Mouse (Mus musculus): Measurements from ENCODE around the gene Gsx1.

GRCm38 (mm10) chr5:147155449-147156133 is 32.9 kb upstream of the Gsx1 start:
- TF ChIP-seq CTCF (IDR thresholded peaks at IDR 0.05; ENCODE audit: insufficient read depth, low read length) (no peak), POLR2A (IDR thresholded peaks at IDR 0.05; ENCODE audit: borderline replicate concordance, extremely low read depth, low read depth, low read length) (no peak)

Measured in lung, adult 2 months (tissue).